Mouse (Mus musculus) lung, postnatal 0 days (tissue): ENCODE results near the gene Shisal2b.

Experiments used
- CTCF ChIP-seq: IDR thresholded peaks from 2 replicates; pipeline ENCODE4 v1.5.1; 2016; ENCODE audit warnings: antibody characterized with exemption, mild to moderate bottlenecking
- EP300 ChIP-seq: IDR thresholded peaks from 2 replicates; pipeline ENCODE4 v1.6.1; 2016; ENCODE audit warnings: antibody characterized with exemption, mild to moderate bottlenecking, control low read depth

DNA sequence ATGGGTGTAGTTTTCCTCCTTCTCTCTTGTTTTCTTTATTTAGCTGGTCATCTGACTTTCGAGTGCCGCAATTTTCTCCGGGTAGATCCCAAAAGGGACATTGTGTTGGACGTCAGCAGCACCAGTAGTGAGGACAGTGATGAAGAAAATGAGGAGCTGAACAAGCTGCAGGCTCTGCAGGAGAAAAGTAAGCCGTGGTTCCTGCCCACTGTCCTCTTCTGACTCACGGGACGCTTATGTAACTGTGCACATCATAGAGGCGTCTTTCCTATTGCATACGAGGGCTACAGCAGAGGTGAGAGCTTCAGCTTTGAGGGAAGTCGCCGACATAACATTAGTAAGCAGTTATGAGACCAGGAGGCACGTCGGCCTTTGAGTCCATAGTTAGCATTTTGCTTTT lies 30.9 kb downstream of the Shisal2b start:
- no peak for TF ChIP-seq EP300
- TF ChIP-seq CTCF, result no peak
